22 mouse cellular contexts compared by ENCODE assay signal in the genomic region with DNA sequence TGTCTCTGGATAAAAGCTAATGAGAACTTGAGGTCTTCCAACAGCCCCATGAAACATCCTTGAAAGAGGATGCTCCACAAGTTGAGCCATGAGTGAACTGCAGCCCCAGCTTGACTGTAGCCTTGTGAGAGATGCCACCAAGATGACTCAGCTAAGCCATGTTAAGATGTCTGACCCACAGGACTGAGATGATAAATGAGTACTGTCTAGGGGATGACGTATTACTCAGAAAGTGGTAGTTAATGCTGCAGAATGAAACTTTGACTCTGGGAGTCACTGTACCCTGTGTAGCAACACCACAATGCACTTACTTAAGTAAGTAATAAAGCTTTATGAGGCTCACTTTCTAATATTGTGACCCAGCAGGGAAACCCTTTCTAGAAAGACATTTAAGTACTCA. TPM values are rescaled to one million over a fixed set of nuclear protein-coding genes. Genes with fewer than 3 reads are reported as not detected.
A peak's percentile ranks its signal among the peaks of the same experiment; 100 is the strongest.
DNase-seq lines count a peak whose midpoint lies in the region; ATAC-seq and TF ChIP-seq lines count a peak whose summit lies in the region.
"Had no signal": no experiment of that assay in that cellular context is flagged by ENCODE, and none has a peak within 500 bp of the region (broad histone marks: within the 10 kb centered on the region; RNA-seq: fewer than 3 reads in every experiment).

No protein-coding gene starts in this region.

- no peaks in the 10 kb centered on the region for H3K36me3 ChIP-seq in hindbrain, postnatal 0 days (ENCODE audit: insufficient read depth, low read length)
- H3K36me3 ChIP-seq: embryonic facial prominence, embryonic 15.5 days; forebrain, embryonic 15.5 days; heart, embryonic 12.5 days; hindbrain, embryonic 12.5 days had no signal

- CTCF ChIA-PET in Patski (lab: Charles Lee): interaction anchor here (0.9 to 1.6 kb wide), 2 partner anchors 28 to 133 kb away, joined by 3 to 4 read pairs; no protein-coding TSS in a partner anchor

- DNase-seq in heart, adult 11 months: peak; percentile 64
- no peak for DNase-seq in heart, postnatal 36 days
- peak; percentile 22 for DNase-seq in Patski (ENCODE audit: low read depth, low spot score)
- DNase-seq in adrenal gland, postnatal 25 days: peak; percentile 2
- no peak for DNase-seq in gastrocnemius, adult 2 months
- no peak for DNase-seq in hindbrain, postnatal 0 days (ENCODE audit: low spot score)
- DNase-seq: B cell, adult 2 months; cerebellum, adult 11 months; cerebellum, adult 8-10 months; cerebellum, postnatal 14 days; embryo, embryonic 11 days; gastrocnemius, postnatal 10 days; heart, postnatal 4 days; kidney, adult 11 months; kidney, adult 9 months had no signal

- in situ Hi-C loops in Patski (cut with MboI; ENCODE audit: low pct_unique_long_range_greater_than_20kb): no loop called here

- intact Hi-C loops in heart, postnatal 36 days (cut with DNase I): no loop called here
- intact Hi-C loops in gastrocnemius, adult 2 months (cut with DNase I): no loop called here

- H3K4me1 ChIP-seq in hindbrain, postnatal 0 days (ENCODE audit: insufficient read depth, low read length): no peaks in the 10 kb centered on the region
- H3K4me1 ChIP-seq: embryonic facial prominence, embryonic 15.5 days; heart, embryonic 12.5 days had no signal

- no peak overlapping the region for H3K27ac ChIP-seq in gastrocnemius, adult 2 months
- no peak overlapping the region for H3K27ac ChIP-seq in hindbrain, postnatal 0 days
- H3K27ac ChIP-seq: embryonic facial prominence, embryonic 15.5 days; forebrain, embryonic 10.5 days; forebrain, embryonic 15.5 days; hindbrain, embryonic 12.5 days had no signal

- ATAC-seq in Patski: no peak
- ATAC-seq in hindbrain, postnatal 0 days: no peak
- ATAC-seq: forebrain, embryonic 15.5 days; hindbrain, embryonic 16.5 days had no signal

- no peak overlapping the region for H3K4me2 ChIP-seq in hindbrain, postnatal 0 days (ENCODE audit: low read depth, low read length)
- H3K4me2 ChIP-seq: embryonic facial prominence, embryonic 15.5 days; forebrain, embryonic 15.5 days; heart, embryonic 12.5 days; hindbrain, embryonic 12.5 days had no signal

- H3K27me3 ChIP-seq in Patski: no peaks in the 10 kb centered on the region
- no peaks in the 10 kb centered on the region for H3K27me3 ChIP-seq in hindbrain, postnatal 0 days (ENCODE audit: insufficient read depth, low read length)
- H3K27me3 ChIP-seq: embryonic facial prominence, embryonic 15.5 days; forebrain, embryonic 15.5 days; heart, embryonic 12.5 days; hindbrain, embryonic 12.5 days had no signal

- POLR2A ChIA-PET in Patski (lab: Charles Lee): no interaction called here

- H3K9me3 ChIP-seq in hindbrain, postnatal 0 days (ENCODE audit: low read length): no peaks in the 10 kb centered on the region
- H3K9me3 ChIP-seq: embryonic facial prominence, embryonic 15.5 days; forebrain, embryonic 10.5 days; forebrain, embryonic 15.5 days; heart, embryonic 12.5 days; hindbrain, embryonic 12.5 days had no signal

- no peak overlapping the region for H3K4me3 ChIP-seq in gastrocnemius, adult 2 months
- no peak overlapping the region for H3K4me3 ChIP-seq in hindbrain, postnatal 0 days (ENCODE audit: low read length)
- H3K4me3 ChIP-seq: embryonic facial prominence, embryonic 15.5 days; erythroblast, embryonic 14.5 days; forebrain, embryonic 10.5 days; forebrain, embryonic 15.5 days; heart, embryonic 12.5 days; hindbrain, embryonic 12.5 days had no signal

- no peak for TF ChIP-seq CTCF in Patski (IDR thresholded peaks at IDR 0.05)
- TF ChIP-seq CTCF in gastrocnemius, adult 2 months (IDR thresholded peaks at IDR 0.05): no peak
- no peak for TF ChIP-seq CTCF in hindbrain, postnatal 0 days (IDR thresholded peaks at IDR 0.05; ENCODE audit: low read depth)

- no peak overlapping the region for H3K9ac ChIP-seq in hindbrain, postnatal 0 days (replicated peaks; ENCODE audit: low read length)
- H3K9ac ChIP-seq: embryonic facial prominence, embryonic 15.5 days; forebrain, embryonic 15.5 days; heart, embryonic 12.5 days; hindbrain, embryonic 12.5 days had no signal

- WGBS in hindbrain, postnatal 0 days: 100% methylated on average over 1 of the region's 1 CpGs

RNA-seq across cellular contexts. Expression of gene Pou5f2, which starts 14.5 kb away (rescaled TPM):
- under 1 TPM in 1 of 2 experiments, not detected in 1; 0.22 TPM for total RNA-seq in heart, postnatal 36 days (2021)
- polyA plus RNA-seq in Patski (2021): not detected
- 2.2 and 2.5 TPM in 2 replicates for total RNA-seq in adrenal gland, postnatal 25 days (2021)
- total RNA-seq in gastrocnemius, adult 2 months (2021): under 1 TPM; 0.23 to 0.39 TPM
- 0.26 and 2.9 TPM in 2 replicates for total RNA-seq in hindbrain, postnatal 0 days (2014; rRNA removed)
- polyA plus RNA-seq in hindbrain, postnatal 0 days (2015; fragmentation: Nextera tagmentation; extraction: Ambion mirVana): 0.29 and 0.70 TPM in 2 replicates
- polyA plus RNA-seq: erythroblast, embryonic 14.5 days had no signal

Comparison
In these comparisons a context has a peak if more than half of its experiments do, and no peak if none do; other contexts are left out.
1. DNase-seq: peak in heart, adult 11 months (single experiment), Patski (single experiment) and adrenal gland, postnatal 25 days (single experiment); none in heart, postnatal 36 days (0 of 2), gastrocnemius, adult 2 months (single experiment) and hindbrain, postnatal 0 days (single experiment).